Mouse (Mus musculus): ENCODE measurements at regions not wholly inside any gene's neighbourhood (a gene's known extent, or its start where the extent isn't known, plus 50 kb on each side); places are given as distances from the start of the nearest gene placed in this dataset.

GRCm38 (mm10) chr2:139044684-139045083 lies 449.0 kb upstream of the Sptlc3 start:
- Histone ChIP-seq H3K27ac (no peak overlapping the region), H3K4me2 (no peak overlapping the region), H3K4me1 (no peaks in the 10 kb centered on the region), H3K36me3 (no peaks in the 10 kb centered on the region), H3K27me3 (no peaks in the 10 kb centered on the region), H3K9me3 (no peaks in the 10 kb centered on the region), H3K4me3 (no peak overlapping the region), H3K9ac (no peak overlapping the region)
- WGBS, result 68% methylated on average over 3 of the region's 3 CpGs
- no peak for ATAC-seq (ENCODE audit: insufficient number of reproducible peaks, low FRiP score, low TSS enrichment, low read depth)

GRCm38 (mm10) chr2:139055249-139055648 lies 438.5 kb upstream of the Sptlc3 start:
- no peak overlapping the region for H3K27ac ChIP-seq
- no peaks in the 10 kb centered on the region for H3K4me1 ChIP-seq
- no peaks in the 10 kb centered on the region for H3K36me3 ChIP-seq
- no peak overlapping the region for H3K4me2 ChIP-seq
- H3K4me3 ChIP-seq, result no peak overlapping the region
- H3K27me3 ChIP-seq, result no peaks in the 10 kb centered on the region
- WGBS, result 77% methylated on average over 2 of the region's 2 CpGs
- no peaks in the 10 kb centered on the region for H3K9me3 ChIP-seq
- H3K9ac ChIP-seq, result no peak overlapping the region
- no peak for ATAC-seq (ENCODE audit: insufficient number of reproducible peaks, low FRiP score, low TSS enrichment, low read depth)

- no peak overlapping the region for H3K9ac ChIP-seq
- H3K4me2 ChIP-seq, result no peak overlapping the region
- H3K4me1 ChIP-seq, result no peaks in the 10 kb centered on the region
- no peak overlapping the region for H3K4me3 ChIP-seq
- no peaks in the 10 kb centered on the region for H3K27me3 ChIP-seq
- 78% methylated on average over 6 of the region's 6 CpGs for WGBS
- no peak for ATAC-seq (ENCODE audit: insufficient number of reproducible peaks, low FRiP score, low TSS enrichment, low read depth)
- H3K27ac ChIP-seq, result no peak overlapping the region
- no peaks in the 10 kb centered on the region for H3K36me3 ChIP-seq
- H3K9me3 ChIP-seq, result no peaks in the 10 kb centered on the region
Observed at GRCm38 (mm10) chr2:139069276-139069961, 424.3 kb upstream of the Sptlc3 start.

- Histone ChIP-seq H3K9ac (no peak overlapping the region), H3K4me3 (no peak overlapping the region), H3K27ac (no peak overlapping the region), H3K27me3 (no peaks in the 10 kb centered on the region), H3K9me3 (no peaks in the 10 kb centered on the region), H3K36me3 (no peaks in the 10 kb centered on the region), H3K4me1 (no peaks in the 10 kb centered on the region), H3K4me2 (no peak overlapping the region)
- WGBS, result 75% methylated on average over 1 of the region's 1 CpGs
- ATAC-seq (ENCODE audit: insufficient number of reproducible peaks, low FRiP score, low TSS enrichment, low read depth), result no peak
Observed at GRCm38 (mm10) chr2:139071690-139072089, 422.0 kb upstream of the Sptlc3 start.

- no peaks in the 10 kb centered on the region for H3K27me3 ChIP-seq
- no peak for ATAC-seq (ENCODE audit: insufficient number of reproducible peaks, low FRiP score, low TSS enrichment, low read depth)
- WGBS, result 36% methylated on average over 6 of the region's 6 CpGs
Observed at GRCm38 (mm10) chr2:139093487-139094066, 400.1 kb upstream of the Sptlc3 start.

GRCm38 (mm10) chr2:139111669-139112068 lies 382.0 kb upstream of the Sptlc3 start:
- no peaks in the 10 kb centered on the region for H3K9me3 ChIP-seq
- H3K4me1 ChIP-seq, result no peaks in the 10 kb centered on the region
- WGBS, result 73% methylated on average over 1 of the region's 1 CpGs
- no peak overlapping the region for H3K9ac ChIP-seq
- H3K27ac ChIP-seq, result no peak overlapping the region
- H3K36me3 ChIP-seq, result no peaks in the 10 kb centered on the region
- H3K4me3 ChIP-seq, result no peak overlapping the region
- H3K4me2 ChIP-seq, result no peak overlapping the region
- H3K27me3 ChIP-seq, result no peaks in the 10 kb centered on the region
- ATAC-seq (ENCODE audit: insufficient number of reproducible peaks, low FRiP score, low TSS enrichment, low read depth), result no peak

More at GRCm38 (mm10) chr2:139093487-139094066, 400.1 kb upstream of the Sptlc3 start:
- H3K4me2 ChIP-seq, result no peak overlapping the region
- H3K9ac ChIP-seq, result no peak overlapping the region
- H3K4me3 ChIP-seq, result no peak overlapping the region
- H3K36me3 ChIP-seq, result no peaks in the 10 kb centered on the region
- H3K27ac ChIP-seq, result no peak overlapping the region
- H3K9me3 ChIP-seq, result no peaks in the 10 kb centered on the region
- no peaks in the 10 kb centered on the region for H3K4me1 ChIP-seq

- no peaks in the 10 kb centered on the region for H3K9me3 ChIP-seq
- H3K4me2 ChIP-seq, result no peak overlapping the region
- H3K27ac ChIP-seq, result no peak overlapping the region
- whole genome bisulfite sequencing, result 83% methylated on average over 4 of the region's 4 CpGs
- H3K9ac ChIP-seq, result no peak overlapping the region
- ATAC-seq (ENCODE audit: insufficient number of reproducible peaks, low FRiP score, low TSS enrichment, low read depth), result no peak
- no peaks in the 10 kb centered on the region for H3K36me3 ChIP-seq
- H3K27me3 ChIP-seq, result no peaks in the 10 kb centered on the region
- H3K4me1 ChIP-seq, result no peaks in the 10 kb centered on the region
- no peak overlapping the region for H3K4me3 ChIP-seq
Observed at GRCm38 (mm10) chr2:139114523-139114922, 379.2 kb upstream of the Sptlc3 start.

- no peaks in the 10 kb centered on the region for H3K27me3 ChIP-seq
- H3K4me1 ChIP-seq, result no peaks in the 10 kb centered on the region
- 85% methylated on average over 1 of the region's 1 CpGs for WGBS
- ATAC-seq (ENCODE audit: insufficient number of reproducible peaks, low FRiP score, low TSS enrichment, low read depth), result no peak
- H3K36me3 ChIP-seq, result no peaks in the 10 kb centered on the region
- no peak overlapping the region for H3K9ac ChIP-seq
- no peak overlapping the region for H3K4me2 ChIP-seq
- H3K9me3 ChIP-seq, result no peaks in the 10 kb centered on the region
- no peak overlapping the region for H3K27ac ChIP-seq
- no peak overlapping the region for H3K4me3 ChIP-seq
Observed at GRCm38 (mm10) chr2:139120905-139121304, 372.8 kb upstream of the Sptlc3 start.

GRCm38 (mm10) chr2:139132121-139132520 lies 361.6 kb upstream of the Sptlc3 start:
- Histone ChIP-seq H3K9ac (no peak overlapping the region), H3K4me2 (no peak overlapping the region), H3K27ac (no peak overlapping the region), H3K9me3 (no peaks in the 10 kb centered on the region), H3K4me1 (no peaks in the 10 kb centered on the region), H3K36me3 (no peaks in the 10 kb centered on the region), H3K27me3 (no peaks in the 10 kb centered on the region), H3K4me3 (no peak overlapping the region)
- 33% methylated on average over 1 of the region's 1 CpGs for WGBS
- no peak for ATAC-seq (ENCODE audit: insufficient number of reproducible peaks, low FRiP score, low TSS enrichment, low read depth)

GRCm38 (mm10) chr2:139147004-139147403 lies 346.7 kb upstream of the Sptlc3 start:
- no peak for ATAC-seq (ENCODE audit: insufficient number of reproducible peaks, low FRiP score, low TSS enrichment, low read depth)
- Histone ChIP-seq H3K27ac (no peak overlapping the region), H3K36me3 (no peaks in the 10 kb centered on the region), H3K4me2 (no peak overlapping the region), H3K27me3 (no peaks in the 10 kb centered on the region), H3K9ac (no peak overlapping the region), H3K4me3 (no peak overlapping the region), H3K9me3 (no peaks in the 10 kb centered on the region), H3K4me1 (no peaks in the 10 kb centered on the region)
- WGBS, result 78% methylated on average over 1 of the region's 1 CpGs

GRCm38 (mm10) chr2:139179641-139180040 lies 314.1 kb upstream of the Sptlc3 start:
- no peak overlapping the region for H3K9ac ChIP-seq
- no peak for ATAC-seq (ENCODE audit: insufficient number of reproducible peaks, low FRiP score, low TSS enrichment, low read depth)
- H3K4me1 ChIP-seq, result no peaks in the 10 kb centered on the region
- H3K9me3 ChIP-seq, result no peaks in the 10 kb centered on the region
- H3K27me3 ChIP-seq, result no peaks in the 10 kb centered on the region
- no peak overlapping the region for H3K4me2 ChIP-seq
- no peak overlapping the region for H3K27ac ChIP-seq
- H3K36me3 ChIP-seq, result no peaks in the 10 kb centered on the region
- no peak overlapping the region for H3K4me3 ChIP-seq
- 82% methylated on average over 2 of the region's 2 CpGs for WGBS

GRCm38 (mm10) chr2:139198281-139198680 lies 295.4 kb upstream of the Sptlc3 start:
- WGBS, result 68% methylated on average over 2 of the region's 2 CpGs
- H3K4me1 ChIP-seq, result no peaks in the 10 kb centered on the region
- no peaks in the 10 kb centered on the region for H3K27me3 ChIP-seq
- H3K4me3 ChIP-seq, result no peak overlapping the region
- no peak for ATAC-seq (ENCODE audit: insufficient number of reproducible peaks, low FRiP score, low TSS enrichment, low read depth)
- H3K4me2 ChIP-seq, result no peak overlapping the region
- H3K27ac ChIP-seq, result no peak overlapping the region
- no peaks in the 10 kb centered on the region for H3K36me3 ChIP-seq
- no peaks in the 10 kb centered on the region for H3K9me3 ChIP-seq
- no peak overlapping the region for H3K9ac ChIP-seq

Measured in limb, embryonic 15.5 days (tissue).